Mouse (Mus musculus) cerebellum, adult 11-12 months (tissue): ENCODE results near the gene Zfp706.

Experiments used
- DNase-seq: peaks from one replicate; pipeline ENCODE4 v3.0.0; 2022

Gene Zfp706

DNA sequence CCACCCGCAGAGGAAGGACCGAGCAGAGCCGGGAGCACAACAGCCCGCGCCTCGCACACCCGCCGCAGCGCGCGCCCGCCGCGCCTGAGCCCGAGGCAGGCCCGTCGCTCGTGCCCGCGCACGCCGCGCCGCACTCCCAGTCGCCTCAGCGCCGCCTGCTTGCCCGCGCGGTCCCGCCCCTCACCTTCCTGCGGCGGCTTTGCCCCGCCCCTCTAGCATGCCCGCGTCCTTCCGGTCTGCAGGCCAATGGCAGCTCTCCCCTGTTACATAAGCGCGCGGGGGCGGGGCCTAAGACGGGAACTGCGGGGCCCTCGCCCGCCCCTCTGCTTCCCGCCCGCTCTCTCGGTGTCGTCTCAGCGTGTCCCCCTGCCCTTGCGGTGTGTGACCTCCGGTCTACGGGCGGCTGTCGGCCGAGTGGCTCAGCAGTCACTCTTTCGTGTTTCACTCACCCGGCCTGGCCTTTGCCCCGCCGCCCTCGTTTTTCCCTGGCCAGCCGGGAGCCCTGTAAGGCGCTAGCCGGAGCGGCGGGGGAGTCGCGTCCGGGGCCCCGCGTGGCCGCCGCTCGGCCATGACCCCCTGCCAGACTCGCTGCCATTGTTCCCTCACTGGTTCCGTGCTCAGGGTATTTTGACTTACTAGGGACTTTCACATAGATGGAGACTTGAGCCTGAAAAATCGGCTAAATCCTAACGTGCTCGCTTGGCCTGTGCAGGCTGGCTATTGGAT lies at the start of gene Zfp706:
TSS of gene Zfp706 (minus strand) at position 541 of the 726 bp plus-strand sequence.
- peak; percentile 100 for DNase-seq

DNA sequence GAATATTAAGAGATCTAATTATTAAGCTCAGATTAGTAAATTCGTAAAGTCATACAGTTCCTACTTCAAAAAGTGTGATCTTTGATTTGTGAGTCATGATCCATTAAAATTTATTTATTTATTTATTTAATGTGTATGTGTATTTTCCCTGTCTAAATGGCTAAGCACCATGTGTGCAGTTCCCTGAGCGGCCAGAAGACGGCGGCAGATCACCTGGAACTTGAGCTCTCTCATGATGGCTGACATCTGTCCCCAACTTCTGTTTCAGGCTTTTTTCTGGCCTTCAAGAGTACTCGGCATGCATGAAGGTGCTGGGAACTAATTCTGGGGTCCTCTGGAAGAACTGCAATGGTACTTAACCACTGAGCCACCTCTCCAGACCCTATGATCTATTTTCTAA lies 47.0 kb upstream of the Zfp706 start:
- DNase-seq: no peak

DNA sequence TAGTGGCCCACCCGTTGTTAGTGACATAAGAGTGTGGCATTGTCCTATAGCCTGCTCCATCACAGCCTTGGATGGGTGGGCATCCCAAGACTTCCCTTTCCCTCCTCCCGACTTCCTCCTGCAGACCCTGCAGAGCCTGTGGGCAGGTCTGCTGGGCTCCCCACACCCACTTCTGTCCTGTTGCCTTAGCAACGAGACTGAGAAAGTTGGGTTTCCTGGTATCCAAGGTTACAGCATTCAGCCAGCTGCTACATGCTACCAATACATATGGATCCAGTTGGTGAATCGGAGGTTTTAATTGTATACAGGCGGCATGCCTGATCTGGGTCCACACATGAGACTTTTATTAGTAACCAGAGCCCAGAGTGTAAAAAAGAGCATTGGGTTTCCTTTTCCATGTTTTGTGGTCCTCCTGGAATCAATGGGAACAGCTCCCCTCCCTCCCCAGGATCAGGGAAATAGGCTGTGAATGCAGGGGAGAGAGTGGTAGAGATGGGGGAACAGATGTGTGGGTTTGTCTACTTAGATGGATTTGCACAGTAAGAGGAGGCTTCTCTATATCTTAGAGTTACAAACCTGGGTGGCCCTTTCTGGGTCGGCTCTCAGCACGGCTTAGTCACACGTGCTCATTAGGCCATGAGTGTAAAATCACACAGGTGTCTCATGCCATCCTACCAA lies 45.7 kb upstream of the Zfp706 start:
- DNase-seq: no peak

DNA sequence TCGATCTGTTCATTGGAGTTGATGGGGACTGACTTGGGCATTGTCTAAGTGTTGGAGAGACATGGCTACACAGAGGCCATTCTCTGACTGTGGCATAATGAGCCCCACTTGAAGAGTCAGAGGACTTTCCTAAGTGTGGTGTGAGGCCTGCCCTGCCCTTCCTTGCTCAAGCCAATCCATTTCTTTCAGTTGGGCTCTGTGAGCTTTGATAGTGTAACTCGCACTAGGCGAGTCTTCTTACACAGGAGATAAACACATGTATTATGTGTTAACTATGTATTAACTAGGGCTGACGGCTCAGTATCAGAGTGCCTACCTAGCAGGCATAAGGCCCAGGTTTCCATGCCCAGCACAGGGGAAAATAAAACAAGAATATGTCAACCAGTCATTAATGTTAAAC lies 39.8 kb upstream of the Zfp706 start:
- DNase-seq: no peak

DNA sequence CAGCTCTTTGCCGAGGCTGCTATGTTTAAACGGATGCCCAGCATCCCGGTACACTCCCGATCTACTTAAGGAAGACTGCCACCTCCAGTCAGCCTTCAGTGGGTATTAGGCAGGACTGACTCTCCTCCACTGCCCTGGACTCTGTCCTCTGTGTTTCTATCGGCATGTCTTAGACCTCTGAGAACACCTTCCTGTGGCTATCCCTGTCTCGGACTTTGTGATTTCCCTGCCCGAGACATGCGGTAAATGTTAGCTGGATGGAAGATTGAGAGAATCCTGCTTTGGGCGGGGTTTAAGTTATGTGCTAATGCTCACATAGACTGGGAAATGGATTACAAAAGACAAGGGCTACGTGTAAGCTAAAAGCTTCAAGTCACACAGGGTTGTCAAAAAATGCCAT lies 39.0 kb upstream of the Zfp706 start:
- no peak for DNase-seq

DNA sequence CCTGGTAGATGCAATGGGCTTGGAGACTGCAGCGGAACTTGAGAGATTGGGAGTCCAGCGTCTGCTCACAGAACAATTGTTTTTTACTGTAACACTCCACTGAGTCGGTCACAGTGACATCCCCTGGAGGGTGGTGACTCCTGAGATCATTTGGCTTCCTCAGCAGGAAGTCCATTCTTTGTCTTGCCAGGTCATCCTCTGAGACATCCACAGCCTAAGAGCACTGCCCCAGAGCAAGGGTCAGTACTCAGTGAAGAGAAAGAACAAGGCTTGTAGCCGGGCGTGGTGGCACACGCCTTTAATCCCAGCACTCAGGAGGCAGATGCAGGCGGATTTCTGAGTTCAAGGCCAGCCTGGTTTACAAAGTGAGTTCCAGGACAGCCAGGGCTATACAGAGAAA lies 38.6 kb upstream of the Zfp706 start:
- no peak for DNase-seq

DNA sequence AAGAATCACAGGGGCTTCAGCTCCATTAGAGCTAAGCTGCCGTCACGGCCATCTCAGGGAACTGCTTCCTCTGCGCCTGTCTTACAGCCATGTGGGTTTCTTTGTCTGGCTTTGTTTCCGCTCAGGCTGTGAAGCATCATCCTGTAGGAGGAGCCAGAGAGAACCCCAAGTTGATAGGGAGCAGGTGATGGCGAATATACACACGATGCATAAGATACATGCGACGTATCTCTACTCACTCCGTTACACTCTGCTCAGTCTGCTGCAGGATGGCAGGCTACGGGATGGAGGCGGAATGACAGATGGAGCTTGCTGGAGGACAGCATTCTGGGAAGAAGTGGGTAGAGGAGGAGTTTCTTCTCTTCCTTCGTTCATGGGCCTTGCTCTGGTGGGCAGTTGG lies 37.9 kb upstream of the Zfp706 start:
- DNase-seq: no peak

DNA sequence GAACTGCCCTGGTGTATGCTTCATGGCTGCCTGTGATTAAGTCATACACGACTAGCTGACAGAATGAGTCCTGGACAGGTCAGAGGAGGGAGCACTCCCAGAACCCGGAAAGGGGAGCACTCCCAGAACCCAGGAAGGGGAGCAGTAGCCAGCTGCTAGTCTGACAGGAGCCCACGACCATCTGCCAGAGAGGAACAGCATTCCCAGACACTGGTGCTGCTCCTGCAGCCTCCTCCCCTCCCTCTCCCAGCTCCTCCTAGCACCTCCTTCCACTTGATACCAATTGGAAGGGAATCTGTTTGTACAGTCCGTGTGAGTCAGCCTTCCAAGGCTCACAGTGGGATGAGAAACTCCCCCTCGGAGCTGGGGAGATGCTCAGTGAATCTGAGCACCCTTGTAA lies 35.0 kb upstream of the Zfp706 start:
- peak; percentile 53 for DNase-seq

DNA sequence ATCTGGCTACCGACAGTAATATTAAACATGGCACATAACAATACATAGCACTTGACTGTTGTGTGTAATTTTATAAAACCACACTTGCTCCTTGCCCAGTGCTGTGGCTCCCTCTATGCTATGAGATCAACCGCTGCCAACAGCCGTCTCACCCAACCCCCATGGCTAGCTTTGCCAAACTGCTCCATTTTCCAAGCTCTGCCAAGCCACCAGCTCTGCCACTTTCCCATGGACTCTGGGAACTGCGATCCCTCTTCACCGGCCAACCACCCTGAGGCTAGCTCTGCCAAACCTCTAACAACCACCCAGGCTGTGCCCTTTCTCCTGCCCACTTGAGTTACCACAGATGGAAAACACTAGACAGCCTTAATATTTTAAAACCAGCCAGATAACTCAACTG lies 33.6 kb upstream of the Zfp706 start:
- DNase-seq: peak; percentile 36

DNA sequence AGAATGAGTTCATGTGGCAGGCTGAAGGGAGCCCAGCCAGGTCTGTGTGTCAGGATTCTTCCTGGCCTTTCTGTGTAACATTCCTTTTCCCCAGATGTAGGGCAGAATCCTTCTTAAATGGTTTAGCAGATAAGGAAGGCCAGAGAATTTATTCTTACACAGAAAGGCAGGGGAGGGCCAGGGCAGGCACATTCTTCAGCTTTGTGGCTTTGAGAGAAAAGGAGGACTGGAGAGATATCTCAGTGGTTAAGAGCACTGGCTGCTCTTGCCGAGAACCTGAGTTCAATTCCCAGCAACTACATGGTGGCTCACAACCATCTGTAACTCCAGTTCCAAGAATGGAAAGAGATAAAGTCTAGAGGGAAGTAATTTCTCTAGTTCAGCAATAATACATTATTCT lies 31.1 kb upstream of the Zfp706 start:
- DNase-seq: no peak

DNA sequence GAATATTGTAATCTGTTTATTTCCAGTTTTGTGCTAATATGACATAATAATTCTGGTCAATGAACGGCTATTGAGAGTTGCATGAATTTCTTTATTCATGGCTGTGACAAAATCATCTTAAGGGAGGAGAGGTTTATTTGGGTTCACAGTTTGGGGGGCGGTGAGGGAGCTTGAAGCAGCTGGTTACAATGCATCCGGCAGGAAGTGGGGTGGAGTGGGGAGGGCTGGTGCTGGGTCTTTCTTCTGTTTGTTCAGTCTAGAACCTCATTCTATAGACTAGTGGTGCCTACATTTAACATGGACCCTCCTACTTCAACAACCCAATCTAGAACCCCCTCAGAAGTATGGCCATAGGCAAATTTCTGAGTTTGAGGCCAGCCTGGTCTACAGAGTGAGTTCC lies 30.1 kb upstream of the Zfp706 start:
- no peak for DNase-seq

DNA sequence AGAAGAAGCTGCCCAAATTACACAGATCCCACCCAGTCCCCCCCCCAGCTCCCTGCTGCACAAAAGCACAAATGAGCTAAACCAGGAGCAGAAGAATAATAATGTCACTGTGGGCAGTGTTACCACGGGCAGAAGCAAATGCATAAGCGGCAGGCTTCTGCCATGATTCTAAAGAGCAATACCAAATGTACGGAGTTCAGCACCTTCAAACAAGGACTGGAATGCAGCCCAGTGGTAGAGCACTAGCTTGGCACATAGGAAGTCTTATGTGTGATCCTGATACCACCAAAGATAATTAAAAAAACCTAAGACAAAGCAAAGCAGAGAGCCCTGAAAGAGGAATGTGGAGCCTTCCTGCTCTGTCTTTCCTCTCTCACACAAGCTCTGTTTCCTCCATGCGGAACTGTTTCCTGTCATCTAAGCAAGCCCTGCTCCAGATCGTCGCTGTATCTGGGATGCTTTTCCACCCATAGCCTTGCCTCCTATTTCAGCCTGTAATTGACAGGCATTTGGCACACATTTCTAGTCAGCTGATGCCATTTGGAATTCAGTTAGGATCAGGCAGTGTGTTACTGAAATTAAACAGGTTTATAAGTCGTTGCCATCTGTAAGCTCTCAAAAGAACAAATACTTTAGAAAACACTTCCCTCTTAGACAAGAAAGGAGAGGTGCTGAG lies 29.0 kb upstream of the Zfp706 start:
- no peak for DNase-seq

DNA sequence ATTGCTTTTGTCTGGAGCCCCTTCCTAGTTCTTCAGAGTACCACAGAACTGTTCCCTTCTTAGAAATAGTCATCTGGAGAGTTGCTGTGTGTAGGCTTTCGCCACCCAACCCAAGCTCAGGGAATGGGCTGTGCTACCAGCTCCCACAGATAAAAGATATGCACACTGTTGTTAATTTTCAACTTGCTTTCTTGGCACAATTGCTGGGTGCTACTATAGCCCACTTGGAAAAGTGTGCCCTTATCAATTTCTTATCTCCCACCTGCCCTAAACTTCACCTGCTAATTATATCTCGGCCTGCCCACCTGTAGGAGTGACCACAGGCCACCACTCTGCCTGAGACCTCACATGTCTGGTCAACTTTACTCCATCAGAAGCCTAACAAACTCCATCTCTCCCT lies 26.6 kb upstream of the Zfp706 start:
- no peak for DNase-seq

DNA sequence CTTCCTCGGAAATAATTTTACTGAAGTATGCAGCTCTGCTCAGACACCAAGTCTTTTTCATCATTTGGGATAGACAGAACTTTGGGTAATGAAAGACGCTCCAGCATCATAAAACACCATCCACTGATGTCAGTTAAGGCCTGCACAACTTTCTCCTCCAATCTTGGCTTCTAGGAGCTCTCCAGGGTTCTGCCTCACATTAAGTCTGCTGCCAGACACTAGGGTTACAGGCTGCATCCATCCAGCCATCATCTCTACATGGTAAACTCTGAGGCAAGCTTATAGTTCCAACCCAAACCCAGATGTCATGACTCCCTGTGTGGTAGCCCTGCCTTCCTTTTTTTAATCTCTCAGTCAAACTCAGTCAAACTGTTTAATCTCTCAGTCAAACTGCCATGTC lies 25.9 kb upstream of the Zfp706 start:
- no peak for DNase-seq

DNA sequence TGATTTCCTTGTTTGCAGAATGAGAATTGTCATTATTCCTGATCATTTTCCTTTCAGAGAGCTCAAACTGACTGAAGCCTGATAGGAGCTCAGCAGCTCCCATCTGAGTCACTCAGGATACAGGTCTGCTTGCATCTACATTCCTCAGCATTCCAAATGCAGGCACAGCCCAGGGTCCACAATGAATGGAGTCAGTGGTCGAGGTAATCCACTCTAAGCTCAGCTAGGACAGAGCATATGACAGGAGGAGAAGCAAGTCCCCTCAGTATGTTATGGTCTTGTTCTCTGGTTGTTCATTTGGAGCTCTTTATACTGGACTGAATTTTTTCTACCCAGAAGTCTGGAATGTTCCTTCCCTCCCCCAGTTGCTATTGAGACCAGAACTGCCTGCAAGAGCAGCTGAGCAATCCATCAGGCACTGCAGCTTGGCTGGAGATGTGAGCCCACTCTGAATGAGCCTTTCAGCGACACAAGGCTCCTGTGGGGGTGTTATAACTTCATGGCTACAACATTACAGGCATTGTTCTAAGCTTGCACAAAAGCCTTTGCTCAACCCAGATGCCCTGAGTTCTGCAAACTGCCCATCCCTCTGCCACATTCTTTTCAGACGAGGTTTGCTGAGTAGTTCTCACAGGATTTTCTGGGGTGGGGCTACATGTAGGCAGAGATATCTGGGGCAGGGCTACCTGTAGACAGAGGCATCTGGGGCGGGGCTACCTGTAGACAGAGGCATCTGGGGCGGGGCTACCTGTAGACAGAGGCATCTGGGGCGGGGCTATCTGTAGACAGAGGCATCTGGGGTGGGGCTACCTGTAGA lies 24.0 kb upstream of the Zfp706 start:
- peak; percentile 29 for DNase-seq

DNA sequence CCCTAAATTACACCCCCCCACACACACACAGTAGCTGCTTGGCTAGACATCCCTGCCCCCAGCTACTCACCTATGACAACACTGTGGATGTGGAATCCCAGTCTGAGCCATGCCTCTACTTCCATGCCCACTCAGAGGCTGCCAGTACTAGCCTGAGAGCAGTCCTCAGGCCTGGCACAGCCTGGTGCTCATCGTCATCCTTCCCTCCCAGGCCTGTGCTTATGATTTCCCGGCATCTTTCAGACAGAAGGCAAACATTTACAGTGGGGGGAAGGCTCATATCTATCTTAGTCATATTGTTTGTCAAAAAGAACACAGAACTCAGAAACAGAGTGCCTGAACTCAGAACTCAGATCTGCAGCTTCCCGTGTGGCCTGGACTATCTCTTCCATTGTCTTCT lies 23.4 kb upstream of the Zfp706 start:
- no peak for DNase-seq

DNA sequence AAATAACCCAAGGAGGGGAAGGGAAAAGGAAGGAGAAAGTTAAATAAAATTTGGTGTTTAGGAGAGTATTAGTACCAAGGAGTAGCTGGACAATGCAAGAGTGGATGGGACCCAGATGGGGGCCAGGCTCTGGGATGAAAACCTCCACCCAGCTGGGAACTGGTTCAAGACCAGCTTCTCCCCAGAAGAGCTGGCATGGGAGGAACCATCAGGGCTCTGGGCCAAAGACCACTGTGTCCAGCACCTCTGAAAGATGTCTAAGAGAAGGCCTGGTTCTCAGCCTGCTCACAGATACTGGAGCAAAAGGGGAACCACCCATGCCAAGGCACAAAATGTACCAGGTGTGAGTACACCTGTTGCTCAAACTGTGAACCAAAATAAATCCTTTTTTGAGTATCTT lies 20.4 kb upstream of the Zfp706 start:
- no peak for DNase-seq

DNA sequence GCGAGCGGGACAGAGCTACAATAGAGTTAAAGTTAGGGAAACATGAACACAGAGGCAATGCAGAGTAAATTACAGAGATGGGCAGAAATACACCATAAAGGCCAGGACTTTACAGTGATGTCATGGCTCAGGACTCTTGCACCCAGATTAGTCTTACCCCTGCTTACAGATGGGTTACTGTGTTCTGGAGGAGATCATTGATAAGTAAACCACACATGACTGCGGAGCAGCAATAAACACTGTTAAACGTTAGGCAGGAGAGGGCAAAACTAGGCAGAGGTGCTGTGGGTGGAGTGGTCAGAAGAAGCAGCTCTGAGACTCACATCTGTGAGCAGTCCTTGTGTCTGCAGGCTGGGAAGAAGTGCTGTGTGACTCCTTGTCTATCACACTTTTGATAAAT lies 18.9 kb upstream of the Zfp706 start:
- no peak for DNase-seq

DNA sequence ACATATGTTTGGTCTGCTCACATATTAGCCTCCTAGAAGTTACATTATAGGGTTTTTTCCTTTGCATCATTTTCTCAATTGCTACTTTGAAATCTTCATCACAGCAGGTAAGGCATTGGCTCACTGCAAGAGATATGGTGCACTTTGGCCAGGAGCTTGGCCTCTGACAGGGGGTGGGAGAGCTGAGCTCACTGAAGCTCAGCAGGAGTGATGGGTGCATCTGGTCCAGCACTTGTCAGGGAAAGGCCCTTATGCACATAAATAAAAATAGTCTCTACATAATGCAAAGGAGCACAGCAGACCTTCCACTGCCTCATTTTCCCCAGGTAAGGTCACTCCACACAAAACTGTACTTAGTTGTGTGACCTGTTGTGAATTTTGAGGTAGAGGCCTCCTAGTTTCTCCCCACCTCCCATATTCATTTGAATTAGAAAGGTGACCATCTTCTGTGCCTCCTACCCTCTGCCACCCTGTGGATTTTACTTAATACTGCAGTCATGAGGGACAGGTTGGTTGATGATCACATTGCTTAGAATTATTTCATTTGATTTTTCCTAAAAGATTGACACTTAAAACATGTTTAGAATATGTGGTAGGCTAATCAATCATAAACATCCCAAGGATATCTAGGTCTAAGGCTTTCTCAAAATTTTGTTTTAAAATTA lies 13.1 kb upstream of the Zfp706 start:
- DNase-seq: peak; percentile 46

DNA sequence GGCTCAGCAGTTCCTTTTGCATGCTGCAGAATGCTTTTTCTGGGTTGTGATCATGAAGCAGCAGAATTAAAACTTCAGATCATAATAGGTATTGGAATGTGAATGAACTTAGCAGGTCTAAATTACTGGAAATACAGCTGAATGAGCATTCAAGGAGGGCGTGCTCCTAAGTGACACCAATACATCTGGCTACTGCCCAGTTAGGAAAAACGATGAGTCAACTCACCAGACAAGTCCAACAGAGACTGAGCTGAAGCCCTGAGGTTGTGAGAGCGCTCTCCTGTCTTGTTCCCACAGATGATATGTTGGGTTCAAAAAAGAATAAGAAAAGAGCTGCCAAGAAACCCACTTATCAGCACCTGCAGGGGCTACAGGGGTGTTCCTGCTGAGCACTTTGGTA lies 11.9 kb upstream of the Zfp706 start:
- no peak for DNase-seq

DNA sequence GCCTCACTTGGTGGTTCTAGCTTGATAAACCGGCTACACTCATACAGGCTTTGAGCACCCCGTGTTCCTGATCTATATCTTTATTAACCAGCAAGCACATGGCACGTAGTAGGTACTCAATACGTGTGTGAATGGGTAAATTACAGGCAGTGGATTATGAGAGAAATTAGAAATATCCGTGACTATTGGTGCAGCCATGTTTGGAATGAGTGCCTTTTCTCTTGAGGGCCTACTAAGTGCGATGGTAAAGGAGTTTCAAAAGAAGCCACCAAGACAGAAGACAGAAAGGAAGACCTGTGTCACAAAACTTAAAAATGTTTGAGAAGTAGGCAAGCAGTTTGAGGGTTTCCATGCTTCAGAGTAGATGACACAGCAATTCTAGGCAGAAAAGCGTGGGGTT lies 4.3 kb upstream of the Zfp706 start:
- no peak for DNase-seq

DNA sequence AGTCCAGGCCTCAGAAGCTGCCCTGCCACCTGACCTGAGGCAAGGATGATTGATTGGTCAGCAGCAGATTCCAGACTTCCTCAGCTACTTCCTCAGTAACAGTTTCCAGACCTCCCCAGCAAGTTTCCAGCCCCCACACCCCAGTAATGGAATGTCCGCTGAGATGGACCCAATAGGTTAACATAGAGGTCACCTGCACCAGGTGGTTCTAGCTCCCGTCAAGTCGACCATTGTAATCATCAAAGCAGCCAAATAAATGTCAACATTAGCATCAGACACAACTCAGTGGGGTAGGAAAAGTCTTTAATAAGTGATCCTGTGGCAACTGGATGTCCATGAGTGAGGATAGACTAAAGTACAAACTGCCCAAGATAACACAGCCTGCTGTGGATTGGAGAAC lies 3.7 kb upstream of the Zfp706 start:
- DNase-seq: no peak

DNA sequence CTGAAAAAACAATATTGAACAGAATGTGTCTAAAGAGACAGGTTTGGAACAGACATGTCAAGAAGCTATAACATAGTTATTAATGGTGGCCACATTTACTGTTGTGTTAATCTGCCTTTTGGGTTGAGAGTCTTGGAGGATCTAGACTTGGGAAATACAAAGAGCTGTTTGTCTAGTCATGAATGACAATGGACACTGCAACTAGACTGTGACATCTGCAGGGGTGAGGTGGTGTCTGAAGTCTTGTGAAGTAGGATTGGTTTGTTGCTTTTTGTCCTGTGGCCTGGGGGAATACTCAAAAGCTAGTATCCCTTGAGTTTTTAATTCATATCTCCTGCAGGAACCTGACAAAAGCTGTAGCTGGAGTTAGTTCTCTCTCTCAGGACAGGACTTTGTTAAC lies 973 bp upstream of the Zfp706 start:
- DNase-seq: no peak
